Mouse (Mus musculus) liver, adult 2 months (tissue): ENCODE results near the gene Tgfbr3.

Experiments used
- CTCF ChIP-seq: fragments of 200-500 bp; IDR thresholded peaks from 2 replicates; pipeline ENCODE4 v1.5.1; 2011; ENCODE audit warnings: low read depth, low read length, control low read depth
- POLR2A ChIP-seq: fragments of 200-500 bp; IDR thresholded peaks from 2 replicates; pipeline ENCODE4 v1.6.1; 2011; ENCODE audit warnings: low read length, control low read depth; ENCODE audit not compliant: insufficient read depth; ENCODE audit errors: extremely low read depth

- no peak for TF ChIP-seq POLR2A
- TF ChIP-seq CTCF = no peak
These were observed 203.3 kb downstream of the Tgfbr3 start for GRCm38 (mm10) chr5:107086166-107086565.
